Mouse (Mus musculus) CH12F3 (cell line): Measurements from ENCODE around the gene Pccb.

ENCODE experiments used
- in situ Hi-C: fragments of 300-500 bp; cut with MboI; formaldehyde crosslinking; loops from 2 replicates; pipeline ENCODE4 v1.14.3; 2020; ENCODE audit warnings: low sequenced_read_pairs

Pccb gene

DNA sequence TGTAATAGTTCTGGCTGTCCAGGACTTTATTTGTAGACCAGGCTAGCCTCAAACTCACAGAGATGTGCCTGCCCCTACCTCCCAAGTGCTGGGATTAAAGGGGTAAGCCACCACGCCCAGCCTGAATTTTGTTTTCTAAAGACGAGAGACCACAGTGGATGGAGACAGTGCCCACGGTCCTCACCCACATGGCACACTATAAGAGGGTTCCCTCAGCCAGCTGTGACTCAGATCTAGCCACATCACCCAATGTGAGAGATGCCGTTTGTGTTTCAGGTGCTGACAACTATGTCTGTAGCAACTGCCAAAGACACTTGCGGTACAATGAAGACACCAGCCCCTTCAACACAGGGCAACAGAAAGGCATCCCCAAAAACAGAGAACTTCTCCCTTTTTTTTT is 47.7 kb downstream of the Pccb start:
- in situ Hi-C loops = no loop called here

DNA sequence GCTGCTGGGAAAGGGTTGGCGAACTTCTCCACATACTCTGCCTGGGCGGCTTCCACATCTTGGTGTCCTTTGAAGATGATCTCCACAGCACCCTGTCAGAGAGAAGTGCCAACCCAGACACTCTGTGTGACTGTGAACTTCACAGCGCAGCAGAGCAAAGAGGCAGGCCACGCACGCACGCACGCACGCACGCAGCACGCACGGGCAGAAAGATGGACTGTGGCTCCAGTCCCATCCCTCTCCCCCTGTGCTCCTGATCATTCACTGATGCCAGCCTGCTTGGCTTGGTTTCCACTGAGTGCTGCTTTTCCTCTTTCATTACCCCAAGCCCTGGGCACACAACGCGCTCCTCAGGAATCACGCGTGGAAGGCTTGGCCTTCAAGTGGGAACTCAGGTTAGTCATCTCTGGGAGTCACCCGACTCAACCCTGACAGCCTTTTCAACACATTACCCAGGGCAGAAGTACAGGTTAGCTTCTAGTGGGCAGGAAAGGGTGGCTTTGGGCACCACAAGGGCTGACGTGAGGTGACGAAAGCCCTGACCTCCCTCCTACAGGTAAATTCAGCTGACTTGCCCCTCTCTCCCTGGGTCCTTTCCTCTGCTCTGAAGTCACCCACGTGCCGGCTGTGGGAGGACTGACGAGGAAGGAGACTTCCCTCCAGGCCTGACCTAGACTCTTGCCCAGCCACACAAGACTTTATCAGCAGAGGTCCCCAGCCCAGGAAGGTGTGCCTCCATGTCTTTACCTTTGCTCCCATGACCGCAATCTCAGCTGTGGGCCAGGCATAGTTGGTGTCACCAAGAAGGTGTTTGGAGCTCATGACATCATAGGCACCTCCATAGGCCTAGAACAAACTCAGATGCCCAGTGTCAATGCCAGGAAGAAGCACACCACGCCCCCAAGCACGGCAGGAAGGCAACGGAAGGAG is 50.1 kb downstream of the Pccb start:
- in situ Hi-C loops = no loop called here

DNA sequence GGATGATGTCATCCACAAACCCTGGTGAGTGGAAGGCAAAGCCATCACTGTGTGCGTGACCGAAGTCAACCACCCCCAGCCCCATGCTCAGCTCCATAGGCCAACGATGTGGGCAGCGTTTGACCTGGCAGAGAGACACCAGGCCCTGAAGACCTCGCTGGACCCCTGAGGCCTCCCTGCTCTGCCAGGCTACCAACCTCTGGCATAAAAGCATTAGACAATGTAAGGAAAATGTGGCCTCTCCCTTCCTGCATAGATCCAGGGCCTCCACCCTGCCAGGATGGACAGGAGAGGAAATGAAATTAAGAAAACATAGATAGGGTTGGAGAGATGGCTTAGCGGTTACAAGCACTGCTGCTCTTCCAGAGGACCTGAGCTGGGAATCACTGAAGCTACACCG is 51.9 kb downstream of the Pccb start:
- in situ Hi-C loops = no loop called here

DNA sequence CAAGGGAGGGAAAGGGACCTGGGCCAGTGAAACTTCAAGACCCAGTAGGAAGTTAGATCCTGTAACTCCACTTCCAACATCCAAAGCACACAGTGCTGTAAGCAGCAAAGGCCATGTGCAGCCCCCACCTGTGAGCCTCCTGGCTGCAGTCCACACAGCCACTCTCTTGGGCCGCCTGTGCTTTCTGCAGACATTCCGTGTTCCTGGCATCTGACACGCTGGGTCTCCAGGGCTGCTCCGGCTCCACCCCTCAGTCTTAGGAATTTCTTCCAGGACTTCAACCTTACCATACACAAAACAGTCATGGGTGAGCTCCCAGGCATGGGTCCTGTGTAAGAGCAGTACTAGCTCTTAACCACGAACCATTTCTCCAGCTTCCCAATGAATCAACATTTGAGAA is 55.4 kb downstream of the Pccb start:
- in situ Hi-C loops = no loop called here

DNA sequence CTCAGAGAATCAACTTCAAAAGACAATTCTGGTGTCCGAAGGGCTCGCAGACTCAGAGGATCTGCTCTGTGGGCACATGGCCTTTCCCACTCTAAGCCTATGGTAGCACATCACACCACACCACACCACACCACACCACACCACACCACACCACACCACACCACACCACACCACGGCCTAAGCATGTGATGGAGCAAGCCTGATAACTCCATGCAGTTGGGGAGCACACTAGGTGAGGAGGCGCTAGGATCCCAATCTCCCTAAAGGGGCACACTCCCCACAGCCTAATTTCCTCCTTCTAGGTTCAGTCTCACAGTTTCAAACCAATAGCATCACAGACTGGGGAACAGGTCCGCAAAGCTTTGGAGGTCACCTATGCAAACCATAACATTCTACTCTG is 56.0 kb downstream of the Pccb start:
- in situ Hi-C loops = no loop called here

DNA sequence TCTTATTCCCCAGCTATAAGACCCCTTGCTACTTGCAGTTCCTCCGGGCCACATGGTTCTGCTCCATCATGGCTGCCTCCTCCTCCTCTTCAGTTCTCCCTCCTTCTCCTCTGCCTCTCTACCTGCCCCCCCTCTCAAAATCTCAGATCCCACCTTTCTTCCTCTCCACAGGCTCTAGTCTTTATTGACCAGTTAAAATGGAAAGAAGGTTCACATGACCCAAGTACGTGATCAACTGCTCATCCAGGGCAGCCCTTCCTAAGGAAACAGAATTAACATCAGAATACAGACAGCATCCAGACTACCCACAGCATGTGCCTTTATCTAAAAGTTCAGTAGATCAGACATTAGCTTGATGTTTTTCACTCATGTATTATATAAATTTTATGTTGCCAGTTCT is 65.2 kb downstream of the Pccb start:
- in situ Hi-C loops = no loop called here

DNA sequence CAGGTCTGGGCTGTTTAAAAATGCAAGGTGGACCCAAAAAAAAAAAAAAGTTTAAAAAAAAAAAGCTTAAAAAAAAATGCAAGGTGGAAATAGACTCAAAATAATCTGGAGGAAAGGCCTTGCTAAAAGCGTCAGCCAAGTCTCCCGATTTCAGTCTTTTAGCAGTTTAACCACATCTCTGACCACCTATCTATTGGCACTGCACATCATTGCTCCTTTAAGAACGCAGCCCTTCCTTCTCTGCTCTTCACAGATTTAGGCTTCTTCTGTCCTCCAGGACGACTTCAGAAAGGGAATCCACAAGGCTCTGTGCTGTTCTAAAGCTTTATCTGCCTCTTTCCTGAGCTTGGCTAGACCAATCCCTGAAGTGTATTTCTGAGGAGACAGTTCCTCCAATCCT is 70.6 kb downstream of the Pccb start:
- in situ Hi-C loops = no loop called here

DNA sequence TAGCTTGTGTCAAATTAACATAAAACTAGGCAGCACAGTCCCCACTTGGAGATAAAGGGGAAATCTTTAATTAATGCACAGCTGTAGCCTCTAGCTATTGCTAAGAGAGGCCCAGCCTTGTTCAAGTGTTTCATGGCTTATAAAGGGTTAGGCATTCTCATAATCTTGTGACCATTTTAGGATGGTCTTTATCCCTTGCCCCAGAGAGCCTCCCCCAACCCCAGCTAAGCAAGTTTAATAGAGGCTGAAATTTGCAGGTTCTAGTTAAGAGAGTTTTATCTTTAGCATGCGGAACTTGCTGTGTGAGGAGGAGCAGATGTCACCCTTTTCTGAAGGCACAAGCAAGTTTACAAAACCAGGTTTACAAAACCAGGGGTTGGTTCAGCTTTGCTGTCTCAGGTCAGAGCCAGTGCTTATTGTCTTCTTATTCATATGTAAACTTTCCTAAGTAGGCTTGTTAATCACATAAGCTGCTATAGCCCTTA is 71.2 kb downstream of the Pccb start:
- in situ Hi-C loops = no loop called here

DNA sequence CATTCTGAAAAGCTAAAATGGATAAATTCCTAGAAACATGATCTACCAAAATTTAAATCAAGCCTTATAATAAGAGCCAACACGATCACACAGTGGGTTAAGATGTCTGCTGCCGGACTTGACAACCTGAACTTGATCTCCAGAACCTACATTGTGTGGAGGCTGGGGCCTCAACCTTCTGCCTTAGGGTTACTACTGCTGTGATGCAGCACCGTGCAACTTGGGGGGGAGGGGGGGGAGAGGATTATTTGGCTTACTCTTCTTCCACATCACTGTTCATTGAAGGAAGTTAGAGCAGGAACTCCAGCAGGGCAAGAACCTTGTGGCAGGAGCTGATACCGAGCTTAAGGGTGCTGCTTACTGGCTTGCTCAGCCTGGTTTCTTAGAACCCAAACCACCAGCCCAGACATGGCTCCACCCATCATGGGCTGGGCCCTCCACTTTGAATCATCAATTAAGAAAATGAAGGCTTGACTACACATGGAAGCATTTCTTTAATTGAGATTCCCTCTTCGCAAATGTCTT is 71.7 kb downstream of the Pccb start:
- in situ Hi-C loops = no loop called here

DNA sequence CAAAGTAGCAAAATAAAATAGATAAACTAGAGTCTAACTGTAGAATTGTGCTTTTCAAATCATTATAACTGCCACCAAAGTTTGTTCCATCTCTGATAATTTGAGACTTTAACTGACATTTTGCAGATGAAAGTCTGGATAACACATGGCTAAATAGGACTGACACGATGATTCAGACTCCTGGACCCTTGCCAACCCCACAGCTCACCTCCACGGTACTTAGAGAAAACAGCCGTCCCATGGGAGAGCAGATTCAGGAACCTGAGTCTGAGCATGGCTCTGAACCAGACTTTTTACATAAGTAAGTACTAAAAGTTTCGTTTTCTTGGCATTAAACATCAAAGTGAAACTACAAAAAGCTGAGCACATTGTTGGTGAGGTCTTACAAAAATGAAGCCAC is 83.2 kb downstream of the Pccb start:
- in situ Hi-C loops = no loop called here

DNA sequence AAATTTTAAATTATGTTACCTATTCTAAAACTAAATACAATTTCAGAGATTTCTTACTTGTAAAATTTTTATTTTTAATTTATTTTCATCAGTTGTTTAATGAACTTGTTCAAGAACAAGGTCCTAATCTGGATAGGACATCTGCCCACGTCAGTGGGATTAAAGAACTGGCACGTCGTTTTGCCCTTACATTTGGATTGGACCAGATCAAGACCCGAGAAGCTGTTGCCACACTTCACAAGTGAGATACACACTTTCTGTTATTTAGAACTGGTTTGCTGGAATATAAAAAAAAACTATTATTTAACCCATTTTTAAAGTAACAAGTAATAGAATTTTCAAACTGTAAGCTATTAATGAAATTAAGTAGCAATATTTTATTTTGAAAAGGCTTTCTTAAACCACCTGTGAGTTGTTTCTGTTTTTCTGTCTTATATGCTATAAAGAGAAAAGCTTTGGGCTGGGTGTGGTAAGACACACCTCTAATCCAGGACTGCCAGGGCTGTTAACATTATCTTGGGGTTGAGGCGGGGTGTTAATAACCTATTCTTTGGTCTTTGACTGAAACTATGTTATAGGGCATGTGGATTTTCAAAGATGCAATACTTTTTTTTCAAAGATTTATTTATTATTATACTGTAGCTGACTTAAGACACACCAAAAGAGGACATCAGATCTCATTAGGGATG is 89.9 kb downstream of the Pccb start:
- in situ Hi-C loops = no loop called here

DNA sequence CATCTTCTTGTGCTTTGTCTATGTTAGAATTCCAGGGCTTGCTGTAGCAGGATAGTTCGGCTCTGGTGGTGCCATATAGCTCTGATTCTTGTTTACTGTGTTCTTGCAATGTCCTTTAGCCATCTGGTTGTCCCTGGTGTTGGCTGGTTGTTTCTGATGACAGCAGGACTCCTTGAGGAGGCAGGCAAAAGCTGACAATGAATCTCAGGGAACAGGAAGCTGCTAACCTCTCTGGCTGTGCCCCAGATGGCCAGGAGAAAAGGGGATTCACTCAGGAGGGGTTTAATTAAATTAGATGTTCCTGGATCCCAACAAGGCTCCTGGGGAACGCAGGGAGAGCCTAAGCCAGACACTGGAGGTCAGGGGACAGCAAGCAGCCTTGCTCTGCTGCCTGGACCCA is 92.7 kb downstream of the Pccb start:
- in situ Hi-C loops = no loop called here
